Mouse (Mus musculus) myocyte (in vitro differentiated cells): ENCODE measurements at regions not wholly inside any gene's neighbourhood (a gene's known extent, or its start where the extent isn't known, plus 50 kb on each side); places are given as distances from the start of the nearest gene placed in this dataset.
"Not testable (repeated sequence)": the region's sequence is repeated elsewhere in the genome, so short reads cannot be mapped to it uniquely, and the experiment has no call there.

Experiments
- POLR2A ChIP-seq: IDR thresholded peaks from one replicate; pipeline ENCODE4 v1.6.1; 2011; ENCODE audit warnings: low read depth, mild to moderate bottlenecking, control low read depth, moderate library complexity; ENCODE audit not compliant: insufficient read length
- TCF3 ChIP-seq: IDR thresholded peaks from one replicate; pipeline ENCODE4 v1.6.1; 2011; ENCODE audit warnings: low read depth, control low read depth; ENCODE audit not compliant: insufficient read length
- USF1 ChIP-seq: IDR thresholded peaks from one replicate; pipeline ENCODE4 v1.6.1; 2011; ENCODE audit warnings: low read depth, mild to moderate bottlenecking, control low read depth, moderate library complexity

DNA sequence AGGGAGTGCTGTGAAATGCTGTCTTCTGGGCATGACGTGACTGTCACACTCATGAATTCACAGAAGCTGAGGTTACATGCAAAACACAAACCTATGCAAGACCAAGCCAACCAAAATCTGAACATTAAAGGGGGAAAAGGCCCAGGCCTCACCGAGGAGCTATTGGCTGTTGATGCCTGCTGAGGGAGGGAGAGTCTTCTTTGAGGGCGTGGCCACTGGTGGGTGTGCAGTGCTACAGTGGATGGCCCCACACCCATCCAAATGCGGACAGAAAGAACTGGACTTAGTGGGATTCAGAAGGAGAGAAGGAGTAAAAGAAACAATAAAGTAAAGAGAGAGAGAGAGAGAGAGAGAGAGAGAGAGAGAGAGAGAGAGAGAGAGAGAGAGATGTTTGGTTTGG, 522.3 kb downstream of the Dad1 start:
- not testable (repeated sequence) for TF ChIP-seq POLR2A, TCF3, USF1
